In genomic region chr17:74424401-74425005, GRCm38 (mm10) we compare ENCODE assay signal across 11 mouse cellular contexts. TPM values are rescaled to one million over a fixed set of nuclear protein-coding genes. Genes with fewer than 3 reads are reported as not detected.
DNase-seq lines count a peak whose midpoint lies in the region; ATAC-seq lines count a peak whose summit lies in the region.
"Had no signal": no experiment of that assay in that cellular context is flagged by ENCODE, and none has a peak within 500 bp of the region (broad histone marks: within the 10 kb centered on the region; RNA-seq: fewer than 3 reads in every experiment).

No protein-coding gene starts in this region.

- no peak overlapping the region for H3K27ac ChIP-seq in heart, embryonic 13.5 days (replicated peaks)
- no peak overlapping the region for H3K27ac ChIP-seq in heart, embryonic 10.5 days
- H3K27ac ChIP-seq in hindbrain, embryonic 16.5 days (ENCODE audit: low read depth, low read length): no peak overlapping the region
- H3K27ac ChIP-seq: kidney, embryonic 15.5 days; limb, embryonic 10.5 days; macrophage had no signal

- no peak overlapping the region for H3K4me3 ChIP-seq in heart, embryonic 13.5 days
- H3K4me3 ChIP-seq in heart, embryonic 10.5 days: no peak overlapping the region
- H3K4me3 ChIP-seq in hindbrain, embryonic 16.5 days (ENCODE audit: low read length): no peak overlapping the region
- H3K4me3 ChIP-seq: kidney, embryonic 15.5 days; limb, embryonic 10.5 days had no signal

- no peak for DNase-seq in heart, embryonic 10.5 days (ENCODE audit: low spot score)
- DNase-seq in right cerebral cortex, postnatal 4 days: peak; percentile 14
- DNase-seq in right cerebral cortex, postnatal 25 days: no peak
- peak; percentile 16 for DNase-seq in skeletal muscle tissue, adult 2 months (ENCODE audit: low read depth, low spot score)
- no peak for DNase-seq in gastrocnemius, adult 8-10 months (ENCODE audit: low spot score in 2 of 2)
- no peak for DNase-seq in spleen, adult 12 weeks (ENCODE audit: low spot score)

- ATAC-seq in heart, embryonic 13.5 days (ENCODE audit: extremely low read depth, insufficient number of reproducible peaks, low FRiP score, low TSS enrichment): peak; percentile 46; the same call in 1 of the 2 replicates
- ATAC-seq in hindbrain, embryonic 16.5 days: peak; percentile 96

- no peak overlapping the region for H3K4me2 ChIP-seq in heart, embryonic 13.5 days
- H3K4me2 ChIP-seq in hindbrain, embryonic 16.5 days (ENCODE audit: low read length): no peak overlapping the region
- H3K4me2 ChIP-seq: kidney, embryonic 15.5 days had no signal

- peaks cover 85% of the 10 kb centered on the region for H3K36me3 ChIP-seq in heart, embryonic 13.5 days
- peaks cover 75% of the 10 kb centered on the region for H3K36me3 ChIP-seq in heart, embryonic 10.5 days
- peaks cover 5% of the 10 kb centered on the region; the same call in 1 of the 2 replicates for H3K36me3 ChIP-seq in hindbrain, embryonic 16.5 days (ENCODE audit: control insufficient read depth, insufficient read depth, low read length)

- no peaks in the 10 kb centered on the region for H3K9me3 ChIP-seq in heart, embryonic 13.5 days
- no peaks in the 10 kb centered on the region for H3K9me3 ChIP-seq in heart, embryonic 10.5 days
- H3K9me3 ChIP-seq in hindbrain, embryonic 16.5 days (ENCODE audit: control insufficient read depth, low read length): no peaks in the 10 kb centered on the region
- H3K9me3 ChIP-seq: kidney, embryonic 15.5 days; limb, embryonic 10.5 days had no signal

- H3K27me3 ChIP-seq in heart, embryonic 13.5 days (replicated peaks): no peaks in the 10 kb centered on the region
- no peaks in the 10 kb centered on the region for H3K27me3 ChIP-seq in heart, embryonic 10.5 days (ENCODE audit: insufficient read depth, poor library complexity, severe bottlenecking)
- no peaks in the 10 kb centered on the region for H3K27me3 ChIP-seq in hindbrain, embryonic 16.5 days (replicated peaks; ENCODE audit: control insufficient read depth, insufficient read depth, low read length)
- H3K27me3 ChIP-seq: kidney, embryonic 15.5 days had no signal

- H3K9ac ChIP-seq in heart, embryonic 13.5 days: no peak overlapping the region
- no peak overlapping the region for H3K9ac ChIP-seq in hindbrain, embryonic 16.5 days (ENCODE audit: low read depth, low read length)
- H3K9ac ChIP-seq: kidney, embryonic 15.5 days had no signal

- peaks cover 6% of the 10 kb centered on the region; the same call in 1 of the 2 replicates for H3K4me1 ChIP-seq in heart, embryonic 13.5 days
- H3K4me1 ChIP-seq in heart, embryonic 10.5 days: no peaks in the 10 kb centered on the region
- peaks cover 4% of the 10 kb centered on the region; the same call in 1 of the 2 replicates for H3K4me1 ChIP-seq in hindbrain, embryonic 16.5 days (ENCODE audit: control insufficient read depth, insufficient read depth, low read depth, low read length)
- H3K4me1 ChIP-seq: kidney, embryonic 15.5 days; limb, embryonic 10.5 days had no signal

- WGBS in heart, embryonic 13.5 days: 79% methylated on average over 12 of the region's 12 CpGs
- WGBS in heart, embryonic 10.5 days: 87% methylated on average over 12 of the region's 12 CpGs
- WGBS in hindbrain, embryonic 16.5 days: 47% methylated on average over 12 of the region's 12 CpGs

RNA-seq across cellular contexts. Expression of gene Slc30a6, which starts 29.1 kb away (rescaled TPM):
- 24.5 and 28.4 TPM in 2 replicates for polyA plus RNA-seq in heart, embryonic 13.5 days (2015; fragmentation: Nextera tagmentation; extraction: Ambion mirVana)
- 32.1 and 35.0 TPM in 2 replicates for polyA plus RNA-seq in heart, embryonic 10.5 days (2016; fragmentation: Nextera tagmentation; extraction: Ambion mirVana)
- 30.7 and 31.8 TPM in 2 replicates for polyA plus RNA-seq in hindbrain, embryonic 16.5 days (2015; fragmentation: Nextera tagmentation; extraction: Ambion mirVana)
- 1 to 10 TPM; 4.3 to 7.2 (median 6.2) TPM for total RNA-seq in gastrocnemius, adult 8-10 months (2022)

RNA-seq across cellular contexts. Expression of gene Nlrc4, which starts 34.4 kb away (rescaled TPM):
- 0.15 and 0.23 TPM in 2 replicates for polyA plus RNA-seq in heart, embryonic 13.5 days (2015; fragmentation: Nextera tagmentation; extraction: Ambion mirVana)
- 0.06 and 0.15 TPM in 2 replicates for polyA plus RNA-seq in heart, embryonic 10.5 days (2016; fragmentation: Nextera tagmentation; extraction: Ambion mirVana)
- 0.20 and 0.42 TPM in 2 replicates for polyA plus RNA-seq in hindbrain, embryonic 16.5 days (2015; fragmentation: Nextera tagmentation; extraction: Ambion mirVana)
- under 1 TPM in 3 of 4 experiments, not detected in 1; 0.07 to 0.13 (median 0.07) TPM for total RNA-seq in gastrocnemius, adult 8-10 months (2022)

Comparison
In these comparisons a context has a peak if more than half of its experiments do, and no peak if none do; other contexts are left out.
1. DNase-seq: peak in right cerebral cortex, postnatal 4 days (single experiment) and skeletal muscle tissue, adult 2 months (single experiment); none in heart, embryonic 10.5 days (single experiment), right cerebral cortex, postnatal 25 days (single experiment), gastrocnemius, adult 8-10 months (0 of 2) and spleen, adult 12 weeks (single experiment).